Mouse (Mus musculus) right cerebral cortex, adult 18-20 months (tissue): ENCODE results near the gene C130050O18Rik.
A peak's percentile ranks its signal among the peaks of the same experiment; 100 is the strongest.

Experiments used
- DNase-seq: peaks from one replicate; pipeline ENCODE4 v3.0.0; 2022; ENCODE audit warnings: mixed read lengths

The C130050O18Rik gene

DNA sequence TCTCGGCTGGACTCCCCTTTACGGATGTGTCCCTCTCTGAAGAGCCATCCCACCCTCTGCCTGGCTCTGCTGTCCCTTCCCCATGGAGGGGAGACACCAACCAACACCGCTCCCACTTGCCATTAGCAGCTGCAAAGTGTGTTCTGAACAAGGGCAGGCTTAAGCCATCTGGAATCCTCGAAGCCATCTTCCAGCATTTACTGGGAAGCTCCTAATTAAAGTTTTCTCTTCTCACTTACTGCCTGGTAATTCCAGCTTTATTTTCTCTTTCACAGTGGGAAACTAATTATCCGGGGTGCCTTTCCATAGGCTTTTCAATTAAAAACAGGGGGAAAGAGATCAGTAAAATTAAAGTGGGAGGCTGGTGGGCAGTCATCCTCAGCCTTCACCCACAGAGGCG is 27.3 kb downstream of the C130050O18Rik start:
- DNase-seq = no peak

GRCm38 (mm10) chr5:139432747-139433508 is 27.8 kb downstream of the C130050O18Rik start:
- DNase-seq = no peak

DNA sequence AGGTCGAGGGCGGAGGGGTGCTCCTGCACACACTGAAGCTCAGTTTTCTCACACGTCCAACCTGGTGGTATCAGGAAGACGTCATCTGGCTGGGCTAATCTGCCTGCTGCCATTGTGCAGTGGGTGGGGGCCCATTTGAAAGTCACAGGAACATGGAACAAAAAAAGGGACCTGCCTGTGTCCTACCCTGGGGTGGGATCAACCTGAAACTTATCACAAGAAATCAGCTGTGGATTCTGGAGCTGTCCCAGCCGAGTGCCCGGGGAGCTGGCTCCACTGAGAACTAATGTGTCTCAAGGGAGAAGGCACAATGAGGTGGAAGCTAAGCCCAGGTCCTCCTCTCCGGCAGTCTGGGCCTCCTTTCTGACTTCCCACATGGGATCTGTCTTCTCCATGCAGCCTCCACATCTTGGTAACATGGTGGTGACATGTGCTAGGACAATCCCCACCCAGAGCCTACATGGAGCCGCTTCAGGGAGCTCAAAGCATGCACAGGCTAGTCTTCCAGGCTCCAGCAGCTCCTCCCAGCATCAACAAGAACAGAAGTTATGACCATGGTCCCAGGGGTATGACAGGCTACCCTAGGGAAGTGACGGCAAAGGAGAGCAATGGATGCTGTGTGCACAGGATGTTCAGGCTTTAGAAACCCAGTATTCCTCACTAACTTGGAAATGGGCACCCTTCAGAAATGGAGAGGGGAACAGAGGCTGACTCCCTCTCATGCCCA is 28.9 kb downstream of the C130050O18Rik start:
- no peak for DNase-seq

- DNase-seq = peak; percentile 87
Measured at GRCm38 (mm10) chr5:139434940-139435339, 29.9 kb downstream of the C130050O18Rik start.

DNA sequence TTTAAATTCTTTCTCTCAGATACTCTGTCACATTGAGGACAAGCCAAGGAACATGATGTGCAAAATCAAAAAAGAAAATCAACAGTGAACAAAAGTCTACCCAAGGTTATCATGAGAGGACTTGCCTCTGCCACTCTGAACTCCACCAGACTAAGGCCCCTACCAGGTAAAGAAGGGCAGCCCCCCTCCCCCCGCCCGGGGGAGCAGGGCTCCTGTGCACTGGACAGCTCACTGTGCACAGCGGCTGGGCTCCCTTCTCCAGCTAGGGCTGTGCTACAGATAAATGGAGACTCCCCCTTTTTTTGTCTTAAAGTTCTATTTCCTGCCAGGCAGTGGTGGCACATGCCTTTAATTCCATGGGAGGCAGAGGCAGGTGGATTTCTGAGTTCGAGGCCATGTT is 32.7 kb downstream of the C130050O18Rik start:
- no peak for DNase-seq

- DNase-seq = no peak
Measured at GRCm38 (mm10) chr5:139438440-139438839, 33.4 kb downstream of the C130050O18Rik start.

- DNase-seq = no peak
Measured at GRCm38 (mm10) chr5:139440451-139440850, 35.4 kb downstream of the C130050O18Rik start.

- DNase-seq = no peak
Measured at GRCm38 (mm10) chr5:139440926-139441725, 36.0 kb downstream of the C130050O18Rik start.

- no peak for DNase-seq
Measured at GRCm38 (mm10) chr5:139441726-139442018, 36.6 kb downstream of the C130050O18Rik start.

- DNase-seq = no peak
Measured at GRCm38 (mm10) chr5:139442428-139442827, 37.3 kb downstream of the C130050O18Rik start.

- DNase-seq = no peak
Measured at GRCm38 (mm10) chr5:139442962-139443361, 37.9 kb downstream of the C130050O18Rik start.

GRCm38 (mm10) chr5:139445258-139445657 is 40.2 kb downstream of the C130050O18Rik start:
- no peak for DNase-seq

DNA sequence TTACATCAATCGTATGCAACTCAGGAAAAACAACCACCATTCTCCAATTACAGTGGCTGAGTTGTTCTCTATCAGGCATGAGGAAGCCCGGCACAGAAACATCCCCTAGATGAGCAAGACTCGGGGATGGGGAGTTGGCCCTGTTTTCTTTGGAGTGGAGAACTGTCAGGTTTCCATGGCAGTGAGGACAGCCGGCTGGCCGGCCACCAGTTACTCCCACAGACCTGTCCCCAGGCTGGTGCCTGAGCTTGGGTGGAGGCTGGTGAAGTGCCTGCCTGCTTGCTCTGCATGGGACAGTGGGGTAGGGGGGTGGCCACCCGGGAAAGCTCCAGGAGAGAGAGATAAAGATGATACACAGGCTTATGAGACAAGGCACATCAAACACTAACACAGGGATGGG is 42.9 kb downstream of the C130050O18Rik start:
- DNase-seq = peak; percentile 68

GRCm38 (mm10) chr5:139449161-139449791 is 44.2 kb downstream of the C130050O18Rik start:
- no peak for DNase-seq

DNA sequence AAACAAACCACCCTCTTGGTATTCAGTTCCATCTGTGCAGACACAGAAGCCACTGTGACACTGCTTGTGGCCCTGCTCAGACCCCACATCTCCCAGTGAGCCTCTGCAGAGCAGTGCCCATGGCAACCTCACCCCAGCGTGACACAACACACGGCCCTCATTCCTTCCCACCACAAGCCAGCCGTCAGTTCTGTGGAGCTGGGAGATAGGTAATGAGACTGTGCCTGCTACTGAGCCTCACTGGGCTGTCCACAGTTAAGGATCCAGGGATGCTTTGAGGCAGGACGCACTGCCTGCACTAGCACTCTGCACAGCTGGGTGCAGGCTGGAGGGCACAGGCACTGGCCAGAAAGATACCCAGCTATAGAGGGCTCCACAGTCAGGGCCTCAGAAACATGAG is 44.8 kb downstream of the C130050O18Rik start:
- DNase-seq = no peak

DNA sequence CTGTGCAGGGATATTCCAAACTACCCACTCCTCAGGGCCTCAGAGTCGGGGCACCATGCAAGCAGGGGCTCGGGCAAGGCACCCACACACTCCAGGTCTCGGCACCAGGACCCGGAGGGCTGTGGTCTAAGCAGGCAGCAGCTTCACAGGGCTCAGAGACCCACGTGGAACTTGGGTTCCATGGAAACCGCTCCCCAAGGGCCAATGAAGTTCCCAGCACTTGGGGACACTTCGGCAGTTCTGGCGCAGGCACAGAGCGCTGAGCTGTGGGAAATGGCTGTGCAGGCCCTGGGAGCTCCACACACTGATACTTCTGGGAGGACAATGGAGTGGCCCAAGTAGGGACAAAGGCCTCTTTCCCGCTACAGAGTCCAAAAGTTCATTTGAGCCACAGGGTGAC is 48.0 kb downstream of the C130050O18Rik start:
- DNase-seq = no peak

DNA sequence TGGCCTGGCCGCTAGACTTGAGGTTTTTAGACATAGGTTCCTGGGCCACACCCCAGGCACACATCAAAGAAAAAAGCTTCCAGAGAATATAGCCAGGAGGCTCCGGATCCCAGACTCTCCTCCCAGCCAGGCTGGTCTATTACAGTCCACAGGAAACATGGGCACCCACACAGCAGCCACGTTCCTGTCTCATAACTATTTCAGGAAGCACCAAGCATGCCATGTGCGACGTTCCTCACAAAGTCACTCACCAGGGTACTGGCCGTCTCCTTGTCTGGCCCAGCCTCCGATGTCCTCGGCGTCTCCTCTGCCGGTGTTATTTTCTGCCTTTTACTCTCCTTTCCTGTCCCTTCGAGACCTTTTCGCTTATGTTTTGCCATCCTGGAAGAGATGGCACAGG is 50.1 kb downstream of the C130050O18Rik start:
- peak; percentile 70 for DNase-seq

- DNase-seq = no peak
Measured at GRCm38 (mm10) chr5:139457241-139457640, 52.2 kb downstream of the C130050O18Rik start.

DNA sequence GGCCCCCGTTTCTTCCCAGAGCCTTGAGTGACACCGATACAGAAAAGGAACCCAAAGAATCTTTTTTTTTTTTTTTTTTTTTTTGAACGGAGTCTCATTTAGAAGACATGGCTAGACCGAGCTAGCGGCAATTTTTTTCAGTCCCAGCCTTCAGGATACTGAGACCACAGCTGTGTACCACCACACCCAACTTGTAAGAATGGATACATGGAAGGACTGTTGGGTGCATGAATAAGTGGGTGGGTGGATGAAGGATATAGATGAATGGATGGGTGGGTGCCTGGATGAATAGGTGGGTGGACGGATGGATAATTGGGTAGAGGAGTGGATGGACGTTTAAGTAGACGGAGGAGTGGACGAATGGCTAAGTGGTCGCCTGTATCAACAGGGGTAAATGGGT is 54.9 kb downstream of the C130050O18Rik start:
- no peak for DNase-seq

DNA sequence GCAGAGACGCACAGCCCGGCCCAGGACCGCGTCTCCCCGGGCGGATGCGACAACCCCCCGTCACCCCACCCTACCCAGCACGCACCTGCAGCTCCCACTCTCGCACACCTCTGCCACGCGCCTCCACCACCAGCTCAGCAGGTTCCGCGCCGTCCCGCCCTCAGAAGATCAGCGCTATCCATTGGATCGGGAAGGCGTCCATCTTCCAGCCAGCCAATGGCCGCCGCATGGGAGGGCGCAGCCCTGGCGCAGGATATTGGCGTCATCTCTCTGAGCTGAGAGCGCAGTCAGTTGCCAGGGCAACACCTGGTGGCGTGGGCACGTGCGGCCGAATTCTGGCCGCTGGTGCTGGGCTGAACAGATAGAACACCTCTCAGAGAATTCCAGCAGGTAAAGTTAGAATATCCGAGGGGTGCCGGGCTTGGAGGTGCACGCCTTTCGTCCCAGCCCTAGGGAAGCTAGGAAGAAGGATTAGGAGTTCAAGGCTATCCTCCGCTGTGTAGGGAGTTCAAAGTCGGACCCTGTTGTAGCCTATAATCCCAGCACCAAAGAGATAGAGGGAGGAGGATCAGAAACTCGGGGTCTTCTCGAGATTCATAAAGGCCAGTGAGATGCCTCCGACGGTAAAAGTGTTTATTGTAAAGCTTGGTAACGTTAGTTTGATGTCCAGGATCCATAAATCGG is 55.4 kb downstream of the C130050O18Rik start, which contains the start of gene 3110082I17Rik:
Gene 3110082I17Rik (minus strand): TSS at position 144 of the 684 bp plus-strand sequence.
- peak; percentile 98 for DNase-seq

- DNase-seq = no peak
Measured at GRCm38 (mm10) chr5:139464874-139465273, 59.8 kb downstream of the C130050O18Rik start.
